Mouse (Mus musculus) kidney, embryonic 14.5 days (tissue): ENCODE measurements around the gene Shank2. TPM values are rescaled to one million over a fixed set of nuclear protein-coding genes. Genes with fewer than 3 reads are reported as not detected.
A peak's percentile ranks its signal among the peaks of the same experiment; 100 is the strongest.

ENCODE experiments used
- ATAC-seq: fragments of 200-750 bp; cut with Nextera tagmentation; 2 replicates; pipeline ENCODE4 v1.8.0; 2017; ENCODE audit warnings: moderate number of reproducible peaks, mild to moderate bottlenecking, moderate TSS enrichment, moderate library complexity; ENCODE audit not compliant: low FRiP score, low TSS enrichment
- H3K27ac ChIP-seq: fragments of 300-500 bp; sonication (generic); 2 replicates; pipeline ENCODE4 v1.5.1; 2014; ENCODE audit warnings: low read depth, mild to moderate bottlenecking, low read length, moderate library complexity, mixed read lengths
- H3K27me3 ChIP-seq: fragments of 300-500 bp; sonication (generic); 2 replicates; pipeline ENCODE4 v1.6.1; 2014; ENCODE audit warnings: mild to moderate bottlenecking, low read length; ENCODE audit not compliant: control insufficient read depth, insufficient read depth
- H3K36me3 ChIP-seq: fragments of 300-500 bp; sonication (generic); 2 replicates; pipeline ENCODE4 v1.6.1; 2014; ENCODE audit warnings: low read length, mixed read lengths; ENCODE audit not compliant: control insufficient read depth, insufficient read depth
- H3K4me1 ChIP-seq: fragments of 300-500 bp; sonication (generic); 2 replicates; pipeline ENCODE4 v1.6.1; 2014; ENCODE audit warnings: low read length, mixed read lengths; ENCODE audit not compliant: control insufficient read depth, insufficient read depth
- H3K4me2 ChIP-seq: fragments of 300-500 bp; sonication (generic); replicated peaks from 2 replicates; pipeline ENCODE4 v1.6.1; 2014; ENCODE audit warnings: low read depth, mild to moderate bottlenecking, low read length
- H3K4me3 ChIP-seq: fragments of 300-500 bp; sonication (generic); 2 replicates; pipeline ENCODE4 v1.5.1; 2014; ENCODE audit warnings: mild to moderate bottlenecking, low read length
- H3K9ac ChIP-seq: fragments of 300-500 bp; sonication (generic); 2 replicates; pipeline ENCODE4 v1.6.1; 2014; ENCODE audit warnings: low read depth, mild to moderate bottlenecking, low read length, moderate library complexity
- H3K9me3 ChIP-seq: fragments of 300-500 bp; sonication (generic); 2 replicates; pipeline ENCODE4 v1.6.1; 2016; ENCODE audit warnings: low read length; ENCODE audit not compliant: control insufficient read depth
- WGBS: fragments of 180-500 bp; shearing (Covaris S2); extraction: QIAGEN DNeasy Blood & Tissue Kit; methylation state at CpG from one replicate; pipeline ENCODE4 v1.1.7; 2014; 5-methylcytosine and 5-hydroxymethylcytosine counted together
- polyA plus RNA-seq: library from polyadenylated mRNA; unstranded; fragments of >200 nt; fragmentation: Nextera tagmentation; extraction: Ambion mirVana; gene quantifications from 2 replicates; pipeline ENCODE4 v1.2.1, GENCODE M21; 2014

Gene Shank2
- polyA plus RNA-seq, 1 experiment from 2014 or later: 3.3 TPM

GRCm38 (mm10) chr7:144078661-144079060, 76.9 kb downstream of the Shank2 start:
- H3K27ac ChIP-seq: no peak overlapping the region
- no peaks in the 10 kb centered on the region for H3K9me3 ChIP-seq
- no peaks in the 10 kb centered on the region for H3K36me3 ChIP-seq
- H3K4me1 ChIP-seq: no peaks in the 10 kb centered on the region
- no peaks in the 10 kb centered on the region for H3K27me3 ChIP-seq
- H3K4me3 ChIP-seq: no peak overlapping the region
- no peak overlapping the region for H3K4me2 ChIP-seq
- no peak for ATAC-seq
- 79% methylated on average over 1 of the region's 1 CpGs for WGBS
- H3K9ac ChIP-seq: no peak overlapping the region

DNA sequence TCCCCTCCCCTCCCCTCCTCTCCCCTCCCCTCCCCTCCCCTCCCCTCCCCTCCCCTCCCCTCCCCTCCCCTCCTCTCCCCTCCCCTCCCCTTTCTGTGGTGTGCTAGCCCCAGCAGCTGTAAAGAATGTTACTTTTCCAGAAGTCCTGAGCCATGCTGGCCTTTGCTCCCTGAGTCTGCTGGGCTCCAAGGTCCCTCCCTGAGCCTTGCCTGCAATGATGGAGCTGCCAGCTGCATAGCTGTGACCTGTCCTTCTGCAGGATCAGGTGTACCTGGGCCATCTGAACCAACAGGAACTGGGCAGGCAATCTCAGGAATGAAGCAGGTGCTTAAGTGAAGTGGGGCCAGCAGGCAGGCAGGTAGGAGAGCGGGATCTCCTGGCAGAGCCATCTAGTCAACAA, 78.1 kb downstream of the Shank2 start:
- H3K9ac ChIP-seq: no peak overlapping the region
- ATAC-seq: no peak
- no peaks in the 10 kb centered on the region for H3K27me3 ChIP-seq
- no peak overlapping the region for H3K4me2 ChIP-seq
- H3K4me1 ChIP-seq: no peaks in the 10 kb centered on the region
- no peak overlapping the region for H3K4me3 ChIP-seq
- no peaks in the 10 kb centered on the region for H3K9me3 ChIP-seq
- 93% methylated on average over 1 of the region's 1 CpGs for WGBS
- no peaks in the 10 kb centered on the region for H3K36me3 ChIP-seq
- no peak overlapping the region for H3K27ac ChIP-seq

DNA sequence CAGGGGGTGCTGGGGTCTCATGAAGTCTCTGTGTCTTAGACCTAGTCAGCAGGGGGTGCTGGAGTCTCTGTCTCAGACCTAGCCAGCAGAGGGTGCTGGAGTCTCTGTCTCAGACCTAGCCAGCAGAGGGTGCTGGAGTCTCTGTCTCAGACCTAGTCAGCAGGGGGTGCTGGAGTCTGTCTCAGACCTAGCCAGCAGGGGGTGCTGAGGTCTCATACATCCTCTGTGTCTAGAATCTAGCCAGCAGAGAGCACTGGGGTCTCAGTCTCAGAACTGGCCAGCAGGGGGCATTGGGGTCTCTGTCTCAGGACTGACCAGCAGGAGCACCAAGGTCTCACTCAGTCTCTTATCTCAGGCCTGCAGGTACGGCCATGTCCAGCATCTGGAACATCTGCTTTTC, 79.7 kb downstream of the Shank2 start:
- no peak overlapping the region for H3K9ac ChIP-seq
- H3K4me2 ChIP-seq: no peak overlapping the region
- H3K27me3 ChIP-seq: no peaks in the 10 kb centered on the region
- WGBS: 93% methylated on average over 1 of the region's 1 CpGs
- H3K4me1 ChIP-seq: no peaks in the 10 kb centered on the region
- no peak overlapping the region for H3K27ac ChIP-seq
- H3K9me3 ChIP-seq: no peaks in the 10 kb centered on the region
- no peak overlapping the region for H3K4me3 ChIP-seq
- H3K36me3 ChIP-seq: no peaks in the 10 kb centered on the region
- ATAC-seq: 0 out of 2 replicates have a peak, but pooled peaks have one; percentile 43

DNA sequence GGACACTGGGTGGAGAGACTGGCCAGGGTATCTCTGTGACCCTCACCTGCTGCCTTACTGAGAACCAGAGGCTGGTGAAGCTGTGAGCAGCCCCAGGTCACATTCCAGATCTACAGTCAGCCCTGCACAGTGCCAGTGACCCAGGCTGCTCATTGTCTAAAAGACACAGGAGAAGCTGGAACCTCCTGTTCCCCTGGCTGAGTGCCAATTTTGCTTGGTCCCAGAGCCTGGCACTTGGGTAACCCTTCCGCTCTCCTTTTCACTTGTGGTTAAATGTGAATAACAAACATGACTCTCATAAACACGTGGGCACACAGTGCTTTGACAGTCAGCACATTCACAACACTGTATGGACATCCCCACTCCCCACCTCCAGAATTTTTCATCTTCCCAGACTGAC, 80.2 kb downstream of the Shank2 start:
- Histone ChIP-seq H3K9ac (no peak overlapping the region), H3K4me1 (no peaks in the 10 kb centered on the region), H3K36me3 (no peaks in the 10 kb centered on the region), H3K9me3 (no peaks in the 10 kb centered on the region), H3K4me2 (no peak overlapping the region), H3K27me3 (no peaks in the 10 kb centered on the region), H3K27ac (no peak overlapping the region), H3K4me3 (no peak overlapping the region)
- 91% methylated on average over 2 of the region's 2 CpGs for WGBS
- ATAC-seq: no peak

DNA sequence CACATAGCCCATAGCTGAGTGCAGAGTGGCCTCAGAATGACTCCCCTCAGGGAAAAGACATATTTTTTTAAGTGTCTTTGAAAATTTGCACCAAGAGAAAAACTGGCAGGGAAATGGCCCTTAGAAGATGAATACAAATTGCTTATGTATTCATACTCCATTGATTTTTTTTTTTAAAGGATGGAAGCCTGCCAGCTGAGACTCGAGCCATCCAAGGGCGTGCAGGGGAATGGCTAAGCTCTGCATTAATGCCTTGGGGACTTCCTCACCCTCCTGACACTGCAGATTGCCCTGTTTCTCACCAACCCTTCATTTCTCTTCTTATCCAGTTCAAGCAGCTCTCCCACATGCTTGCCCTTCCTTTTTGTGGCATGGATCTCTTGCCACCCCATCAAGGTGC, 85.5 kb downstream of the Shank2 start:
- Histone ChIP-seq H3K4me3 (no peak overlapping the region), H3K27me3 (no peaks in the 10 kb centered on the region), H3K4me2 (no peak overlapping the region), H3K4me1 (no peaks in the 10 kb centered on the region), H3K27ac (no peak overlapping the region), H3K36me3 (no peaks in the 10 kb centered on the region), H3K9me3 (no peaks in the 10 kb centered on the region), H3K9ac (no peak overlapping the region)
- ATAC-seq: no peak
- 60% methylated on average over 2 of the region's 2 CpGs for WGBS

DNA sequence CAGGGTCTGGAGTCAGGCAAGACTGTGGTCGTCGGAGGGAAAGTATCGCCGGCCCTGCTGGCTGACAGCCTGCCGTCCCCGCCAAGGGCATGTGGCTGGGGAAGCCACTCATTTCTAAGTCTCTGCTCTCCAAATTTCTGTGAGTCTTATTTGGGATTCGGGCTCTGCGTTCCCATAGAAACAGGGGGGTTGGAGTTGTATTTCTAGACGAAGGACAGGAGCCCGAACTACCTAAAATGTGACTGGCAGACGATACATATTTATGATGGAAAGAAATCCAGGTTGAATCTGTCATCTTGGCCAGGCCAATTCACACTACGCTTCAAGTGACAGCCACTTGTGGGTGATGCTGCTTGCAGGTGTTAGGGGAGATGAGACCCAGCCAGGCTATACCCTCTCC, 92.4 kb downstream of the Shank2 start:
- Histone ChIP-seq H3K27ac (no peak overlapping the region), H3K4me3 (no peak overlapping the region), H3K27me3 (no peaks in the 10 kb centered on the region), H3K4me1 (no peaks in the 10 kb centered on the region), H3K36me3 (no peaks in the 10 kb centered on the region), H3K9ac (no peak overlapping the region), H3K4me2 (no peak overlapping the region), H3K9me3 (no peaks in the 10 kb centered on the region)
- no peak for ATAC-seq
- 88% methylated on average over 12 of the region's 12 CpGs for whole genome bisulfite sequencing

GRCm38 (mm10) chr7:144097314-144097713, 95.6 kb downstream of the Shank2 start:
- WGBS: 8% methylated on average over 2 of the region's 2 CpGs
- no peaks in the 10 kb centered on the region for H3K36me3 ChIP-seq
- no peak overlapping the region for H3K27ac ChIP-seq
- no peaks in the 10 kb centered on the region for H3K27me3 ChIP-seq
- H3K4me2 ChIP-seq: no peak overlapping the region
- no peaks in the 10 kb centered on the region for H3K9me3 ChIP-seq
- no peak overlapping the region for H3K9ac ChIP-seq
- no peak overlapping the region for H3K4me3 ChIP-seq
- peak; percentile 16; the same call in 1 of the 2 replicates for ATAC-seq
- H3K4me1 ChIP-seq: 0 out of 2 replicates have a peak, but pooled peaks cover 3% of the 10 kb centered on the region

DNA sequence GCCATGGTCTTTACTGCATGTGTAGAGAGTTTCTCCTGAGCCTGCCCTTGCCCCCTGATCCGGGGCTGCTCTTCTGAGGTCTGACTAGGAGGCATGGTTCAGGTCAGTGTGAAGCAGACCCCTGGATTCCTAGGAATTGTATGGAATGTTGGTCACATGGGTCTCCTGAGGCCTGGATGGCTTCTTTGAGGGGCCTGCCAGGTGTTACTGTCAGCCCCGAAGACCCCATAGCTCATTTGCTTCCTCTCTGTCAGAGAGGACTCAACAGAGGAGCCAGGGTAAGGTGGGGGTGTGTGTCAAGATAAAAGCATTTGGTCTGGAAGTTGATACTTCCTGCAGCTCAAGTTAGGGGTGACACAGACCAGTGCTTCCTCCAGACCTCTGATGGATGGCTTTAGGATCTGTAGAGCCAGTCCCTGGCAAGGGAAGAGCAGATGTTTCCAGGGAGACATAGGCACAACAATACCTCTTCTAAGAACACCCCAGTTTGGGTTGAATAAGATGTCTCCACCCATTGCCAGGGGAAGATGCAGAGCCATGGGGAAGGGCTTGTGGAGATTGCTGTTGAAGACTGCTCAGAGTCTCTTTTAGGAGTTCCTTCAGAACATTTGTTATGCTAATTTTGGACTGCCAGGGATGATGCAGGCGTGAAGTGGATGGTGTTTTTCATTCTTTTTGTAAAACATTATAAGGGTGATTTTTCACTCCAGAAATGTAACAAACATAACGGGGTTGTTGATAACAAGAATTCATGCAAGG, 100.7 kb downstream of the Shank2 start:
- Histone ChIP-seq H3K9ac (no peak overlapping the region), H3K9me3 (0 out of 2 replicates have a peak, but pooled peaks cover 4% of the 10 kb centered on the region), H3K27ac (no peak overlapping the region; the same call in 1 of the 2 replicates), H3K4me1 (0 out of 2 replicates have a peak, but pooled peaks cover 4% of the 10 kb centered on the region), H3K36me3 (no peaks in the 10 kb centered on the region), H3K4me2 (no peak overlapping the region), H3K27me3 (no peaks in the 10 kb centered on the region), H3K4me3 (no peak overlapping the region)
- ATAC-seq: peak; percentile 85
- 42% methylated on average over 4 of the region's 4 CpGs for WGBS

DNA sequence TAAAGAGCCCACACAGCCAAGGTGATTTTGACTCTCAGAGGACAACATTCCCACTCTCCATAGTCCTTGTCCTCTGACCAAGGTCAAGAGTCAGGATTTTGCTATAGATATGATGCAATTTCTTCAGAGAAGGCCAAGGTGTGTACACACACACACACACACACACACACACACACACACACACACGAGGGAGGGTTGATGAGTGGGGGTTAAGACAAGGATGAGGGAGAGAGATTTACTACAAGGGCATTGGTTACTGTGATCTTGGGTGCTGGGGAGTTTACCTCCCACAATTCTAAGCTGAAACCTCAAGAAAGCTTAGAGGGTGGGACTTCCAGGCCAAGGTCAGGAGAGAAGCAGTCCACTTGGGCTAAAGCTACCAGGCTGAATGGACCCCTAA, 104.2 kb downstream of the Shank2 start:
- H3K4me2 ChIP-seq: no peak overlapping the region
- 0 out of 2 replicates have a peak, but pooled peaks cover 4% of the 10 kb centered on the region for H3K4me1 ChIP-seq
- H3K27me3 ChIP-seq: no peaks in the 10 kb centered on the region
- no peak overlapping the region for H3K4me3 ChIP-seq
- no peaks in the 10 kb centered on the region for H3K36me3 ChIP-seq
- no peak overlapping the region for H3K9ac ChIP-seq
- H3K9me3 ChIP-seq: 0 out of 2 replicates have a peak, but pooled peaks cover 4% of the 10 kb centered on the region
- ATAC-seq: no peak
- 7% methylated on average over 1 of the region's 1 CpGs for WGBS
- H3K27ac ChIP-seq: no peak overlapping the region
